Mouse (Mus musculus): ENCODE data around the gene Hist2h3c2.

DNA sequence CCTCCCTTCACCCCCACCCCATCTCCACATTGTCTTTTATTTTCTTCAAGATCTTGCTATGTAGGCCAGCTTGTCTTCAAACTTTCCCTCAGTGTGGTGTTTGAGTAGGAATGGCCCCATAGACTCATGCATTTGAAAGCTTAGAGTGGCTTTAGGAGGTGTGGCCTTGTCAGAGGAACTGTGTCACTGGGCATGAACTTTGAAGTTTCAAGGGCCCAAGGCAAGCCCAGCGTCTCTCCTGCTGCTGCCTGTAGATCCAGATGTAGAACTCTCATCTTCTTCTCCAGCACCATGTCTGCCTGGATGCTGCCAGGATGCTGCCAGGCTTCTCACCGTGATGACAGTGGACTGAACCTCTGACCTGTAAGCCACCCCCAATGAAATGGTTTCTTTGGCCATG, 10.1 kb downstream of the Hist2h3c2 start:
- TF ChIP-seq CTCF (IDR thresholded peaks at IDR 0.05; ENCODE audit: low read depth) (no peak), EP300 (IDR thresholded peaks at IDR 0.05; ENCODE audit: low read depth) (no peak)
